17 mouse cellular contexts compared by ENCODE assay signal in genomic region chr5:77028034-77028433, GRCm38 (mm10). TPM values are rescaled to one million over a fixed set of nuclear protein-coding genes. Genes with fewer than 3 reads are reported as not detected.
"Had no signal": no experiment of that assay in that cellular context is flagged by ENCODE, and none has a peak within 500 bp of the region (broad histone marks: within the 10 kb centered on the region; RNA-seq: fewer than 3 reads in every experiment).

No protein-coding gene starts in this region.

- H3K36me3 ChIP-seq: limb, embryonic 13.5 days; midbrain, embryonic 12.5 days; neural tube, embryonic 13.5 days; stomach, embryonic 15.5 days had no signal

- DNase-seq: kidney, adult 11 months; kidney, adult 9 months; kidney, postnatal 10 days; kidney, postnatal 4 days; left cerebral cortex, postnatal 4 days; lung, adult 18-20 months; retina, postnatal 1 day; thymus, adult 2 months; thymus, postnatal 25 days had no signal

- H3K4me2 ChIP-seq: limb, embryonic 13.5 days; midbrain, embryonic 12.5 days; neural tube, embryonic 13.5 days; stomach, embryonic 15.5 days had no signal

- H3K9ac ChIP-seq: limb, embryonic 13.5 days; midbrain, embryonic 12.5 days; neural tube, embryonic 13.5 days; stomach, embryonic 15.5 days had no signal

- H3K4me1 ChIP-seq: limb, embryonic 13.5 days; midbrain, embryonic 12.5 days; neural tube, embryonic 13.5 days; stomach, embryonic 15.5 days had no signal

- H3K27me3 ChIP-seq: limb, embryonic 13.5 days; midbrain, embryonic 12.5 days; neural tube, embryonic 13.5 days; stomach, embryonic 15.5 days had no signal

- H3K4me3 ChIP-seq: layer of hippocampus, adult 2 months; limb, embryonic 13.5 days; midbrain, embryonic 12.5 days; neural tube, embryonic 13.5 days; stomach, embryonic 15.5 days had no signal

- H3K27ac ChIP-seq: layer of hippocampus, adult 2 months; limb, embryonic 13.5 days; midbrain, embryonic 12.5 days; neural tube, embryonic 13.5 days; stomach, embryonic 15.5 days had no signal

- ATAC-seq: midbrain, embryonic 16.5 days had no signal

- H3K9me3 ChIP-seq: limb, embryonic 13.5 days; midbrain, embryonic 12.5 days; neural tube, embryonic 13.5 days; stomach, embryonic 15.5 days had no signal

RNA-seq across cellular contexts. Expression of gene Thegl, which starts 12.2 kb away (rescaled TPM):
- polyA plus RNA-seq: limb, embryonic 13.5 days; midbrain, embryonic 12.5 days; spleen, adult 2 months; thymus, adult 2 months; urinary bladder, adult 2 months had no signal

RNA-seq across cellular contexts. Expression of gene Arl9, which starts 24.2 kb away (rescaled TPM):
- polyA plus RNA-seq: limb, embryonic 13.5 days; midbrain, embryonic 12.5 days; midbrain, embryonic 16.5 days; neural tube, embryonic 13.5 days; spleen, adult 2 months; thymus, adult 2 months had no signal
